Mouse (Mus musculus): ENCODE results near the gene Plekha3.

Plekha3 gene

GRCm38 (mm10) chr2:76675949-76676348 lies 868 bp downstream of the Plekha3 start:
- no peak for DNase-seq (ENCODE audit: extremely low read depth, insufficient read length, low spot score)

GRCm38 (mm10) chr2:76676401-76677226 lies 1.5 kb downstream of the Plekha3 start:
- DNase-seq (ENCODE audit: extremely low read depth, insufficient read length, low spot score) = peak; percentile 15

- no peak for DNase-seq (ENCODE audit: extremely low read depth, insufficient read length, low spot score)
Observed at GRCm38 (mm10) chr2:76682301-76682700, 7.2 kb downstream of the Plekha3 start.

GRCm38 (mm10) chr2:76686986-76687385 lies 11.9 kb downstream of the Plekha3 start:
- DNase-seq (ENCODE audit: extremely low read depth, insufficient read length, low spot score) = no peak

GRCm38 (mm10) chr2:76687608-76688007 lies 12.5 kb downstream of the Plekha3 start:
- no peak for DNase-seq (ENCODE audit: extremely low read depth, insufficient read length, low spot score)

GRCm38 (mm10) chr2:76688162-76688561 lies 13.1 kb downstream of the Plekha3 start:
- no peak for DNase-seq (ENCODE audit: extremely low read depth, insufficient read length, low spot score)

GRCm38 (mm10) chr2:76690436-76691204 lies 15.5 kb downstream of the Plekha3 start:
- DNase-seq (ENCODE audit: extremely low read depth, insufficient read length, low spot score) = no peak

- no peak for DNase-seq (ENCODE audit: extremely low read depth, insufficient read length, low spot score)
Observed at GRCm38 (mm10) chr2:76693765-76694164, 18.7 kb downstream of the Plekha3 start.

GRCm38 (mm10) chr2:76695290-76695689 lies 20.2 kb downstream of the Plekha3 start:
- no peak for DNase-seq (ENCODE audit: extremely low read depth, insufficient read length, low spot score)

GRCm38 (mm10) chr2:76702188-76702587 lies 27.1 kb downstream of the Plekha3 start:
- no peak for DNase-seq (ENCODE audit: extremely low read depth, insufficient read length, low spot score)

- no peak for DNase-seq (ENCODE audit: extremely low read depth, insufficient read length, low spot score)
Observed at GRCm38 (mm10) chr2:76702751-76703150, 27.7 kb downstream of the Plekha3 start.

- DNase-seq (ENCODE audit: extremely low read depth, insufficient read length, low spot score) = no peak
Observed at GRCm38 (mm10) chr2:76705655-76706054, 30.6 kb downstream of the Plekha3 start.

- DNase-seq (ENCODE audit: extremely low read depth, insufficient read length, low spot score) = no peak
Observed at GRCm38 (mm10) chr2:76708512-76708911, 33.4 kb downstream of the Plekha3 start.

GRCm38 (mm10) chr2:76714984-76715383 lies 39.9 kb downstream of the Plekha3 start:
- no peak for DNase-seq (ENCODE audit: extremely low read depth, insufficient read length, low spot score)

GRCm38 (mm10) chr2:76719650-76720049 lies 44.6 kb downstream of the Plekha3 start:
- DNase-seq (ENCODE audit: extremely low read depth, insufficient read length, low spot score) = no peak
